Mouse (Mus musculus) heart, embryonic 16.5 days (tissue): Measurements from ENCODE around the gene Egfl8. TPM values are rescaled to one million over a fixed set of nuclear protein-coding genes. Genes with fewer than 3 reads are reported as not detected.
A peak's percentile ranks its signal among the peaks of the same experiment; 100 is the strongest.

Experiments
- ATAC-seq: fragments of 200-750 bp; cut with Nextera tagmentation; replicated peaks from 2 replicates; pipeline ENCODE4 v1.8.0; 2017; ENCODE audit warnings: moderate number of reproducible peaks; ENCODE audit not compliant: insufficient read depth, low FRiP score; ENCODE audit errors: extremely low read depth
- H3K27ac ChIP-seq: fragments of 300-500 bp; sonication (generic); 2 replicates; pipeline ENCODE4 v1.5.1; 2014; ENCODE audit warnings: mild to moderate bottlenecking, low read length, control low read depth, moderate library complexity
- H3K27me3 ChIP-seq: fragments of 300-500 bp; sonication (generic); 2 replicates; pipeline ENCODE4 v1.6.1; 2014; ENCODE audit warnings: low read length, mixed read lengths; ENCODE audit not compliant: control insufficient read depth, insufficient read depth
- H3K36me3 ChIP-seq: fragments of 300-500 bp; sonication (generic); 2 replicates; pipeline ENCODE4 v1.6.1; 2014; ENCODE audit not compliant: control insufficient read depth, insufficient read depth
- H3K4me1 ChIP-seq: fragments of 300-500 bp; sonication (generic); 2 replicates; pipeline ENCODE4 v1.6.1; 2014; ENCODE audit warnings: low read length, mixed read lengths; ENCODE audit not compliant: control insufficient read depth, insufficient read depth
- H3K4me2 ChIP-seq: fragments of 300-500 bp; sonication (generic); 2 replicates; pipeline ENCODE4 v1.6.1; 2014; ENCODE audit warnings: low read depth, mild to moderate bottlenecking, control low read depth, low read length
- H3K4me3 ChIP-seq: fragments of 300-500 bp; sonication (generic); 2 replicates; pipeline ENCODE4 v1.5.1; 2014; ENCODE audit warnings: mild to moderate bottlenecking, control low read depth, low read length
- H3K9ac ChIP-seq: fragments of 300-500 bp; sonication (generic); 2 replicates; pipeline ENCODE4 v1.6.1; 2014; ENCODE audit warnings: low read length, control low read depth
- H3K9me3 ChIP-seq: fragments of 300-500 bp; sonication (generic); replicated peaks from 2 replicates; pipeline ENCODE4 v1.6.1; 2016; ENCODE audit warnings: low read length; ENCODE audit not compliant: control insufficient read depth
- WGBS: fragments of 180-500 bp; shearing (Covaris S2); extraction: QIAGEN DNeasy Blood & Tissue Kit; methylation state at CpG from one replicate; pipeline ENCODE4 v1.1.7; 2014; 5-methylcytosine and 5-hydroxymethylcytosine counted together
- polyA plus RNA-seq: library from polyadenylated mRNA; unstranded; fragments of >200 nt; fragmentation: Nextera tagmentation; extraction: Ambion mirVana; gene quantifications from 2 replicates; pipeline ENCODE4 v1.2.1, GENCODE M21; 2015

Gene Egfl8
- polyA plus RNA-seq, 1 experiment from 2014 or later, result 2.0 TPM

DNA sequence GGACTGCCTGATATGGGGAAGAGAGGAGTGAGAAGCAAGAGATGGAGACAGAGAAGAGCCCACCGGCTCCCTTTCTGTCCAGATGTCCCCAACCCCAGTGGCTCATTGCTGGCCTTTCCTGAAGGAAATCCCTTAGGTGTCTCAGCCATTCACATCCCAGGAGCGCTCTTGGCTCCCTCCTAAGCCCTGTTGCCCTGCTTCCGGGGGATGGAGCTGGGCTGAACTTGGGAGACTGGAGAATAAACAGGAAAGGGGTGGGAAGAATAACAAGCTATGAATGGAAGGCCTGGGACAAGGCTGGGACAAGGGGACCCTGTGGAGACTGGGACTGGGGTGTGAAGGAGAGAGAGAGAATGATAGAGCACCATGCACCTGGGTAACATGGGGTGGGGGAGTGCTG lies 51.0 kb downstream of the Egfl8 start:
- H3K9ac ChIP-seq, result peak overlapping the region; percentile 63
- H3K27me3 ChIP-seq, result no peaks in the 10 kb centered on the region; the same call in 1 of the 2 replicates
- peak; percentile 54; the same call in 1 of the 2 replicates for ATAC-seq
- H3K27ac ChIP-seq, result peak overlapping the region; percentile 89
- peak overlapping the region; percentile 53 for H3K4me2 ChIP-seq
- peak overlapping the region; percentile 36 for H3K4me3 ChIP-seq
- 25% methylated on average over 3 of the region's 3 CpGs for WGBS
- H3K4me1 ChIP-seq, result peaks cover 8% of the 10 kb centered on the region
- 0 out of 2 replicates have a peak, but pooled peaks cover 2% of the 10 kb centered on the region for H3K36me3 ChIP-seq
- 0 out of 2 replicates have a peak, but pooled peaks cover 2% of the 10 kb centered on the region for H3K9me3 ChIP-seq

DNA sequence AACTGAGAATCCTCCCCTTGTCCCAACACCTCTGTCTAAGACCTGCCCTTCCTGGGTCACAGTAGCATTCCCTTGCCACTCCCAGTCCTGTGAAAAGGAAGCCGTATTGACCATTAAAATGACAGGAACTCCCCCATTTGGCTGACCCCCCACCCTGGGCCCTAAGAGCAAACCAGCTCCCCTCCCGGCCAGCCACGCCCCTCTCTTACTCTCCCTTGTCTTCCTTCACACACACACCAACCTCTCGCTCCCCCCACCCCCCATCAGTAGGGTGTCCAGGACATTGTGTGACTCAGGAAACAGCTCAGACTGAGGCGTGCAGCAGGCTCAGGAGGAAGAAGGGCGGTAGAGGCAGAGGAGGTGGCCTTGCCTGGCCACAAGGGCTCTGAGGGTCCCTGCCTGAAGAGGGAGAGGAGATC lies 51.8 kb downstream of the Egfl8 start, which contains the start of gene Notch4:
Notch4 (plus strand) TSS at position 266 of the 419 bp plus-strand sequence.
- ATAC-seq, result peak; percentile 77
- H3K4me3 ChIP-seq, result peak within 1 kb of the TSS; percentile 36
- 11% methylated on average over 6 of the region's 6 CpGs for WGBS
- H3K9me3 ChIP-seq, result 0 out of 2 replicates have a peak, but pooled peaks cover 2% of the 10 kb centered on the region
- H3K27me3 ChIP-seq, result no peaks in the 10 kb centered on the region; the same call in 1 of the 2 replicates
- peak within 1 kb of the TSS; percentile 53 for H3K4me2 ChIP-seq
- peaks cover 8% of the 10 kb centered on the region for H3K4me1 ChIP-seq
- peak within 1 kb of the TSS; percentile 89 for H3K27ac ChIP-seq
- H3K9ac ChIP-seq, result peak within 1 kb of the TSS; percentile 63
- H3K36me3 ChIP-seq, result 0 out of 2 replicates have a peak, but pooled peaks cover 2% of the 10 kb centered on the region

DNA sequence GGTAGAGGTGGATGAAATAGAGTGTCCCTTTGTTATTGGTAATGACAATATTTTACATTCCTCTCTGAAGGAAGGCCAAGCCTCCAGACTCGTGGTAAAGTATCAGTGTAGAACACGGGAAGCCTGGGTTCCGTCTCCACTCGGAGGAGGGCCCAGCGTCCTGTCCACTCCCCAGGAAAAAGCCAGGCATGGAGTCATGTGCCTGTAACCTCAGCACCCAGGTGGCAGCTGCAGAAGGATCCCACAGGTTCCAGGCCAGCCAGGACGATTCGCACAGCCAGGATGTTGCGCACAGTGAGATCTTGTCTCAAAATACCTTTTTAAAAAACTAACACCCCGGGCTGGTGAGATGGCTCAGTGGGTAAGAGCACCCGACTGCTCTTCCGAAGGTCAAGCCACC lies 52.4 kb downstream of the Egfl8 start:
- ATAC-seq, result no peak

More for the DNA sequence above, 52.4 kb downstream of the Egfl8 start:
- no peaks in the 10 kb centered on the region; the same call in 1 of the 2 replicates for H3K27me3 ChIP-seq
- no peak overlapping the region for H3K4me3 ChIP-seq
- H3K36me3 ChIP-seq, result 0 out of 2 replicates have a peak, but pooled peaks cover 2% of the 10 kb centered on the region
- H3K9me3 ChIP-seq, result 0 out of 2 replicates have a peak, but pooled peaks cover 2% of the 10 kb centered on the region
- no peak overlapping the region for H3K4me2 ChIP-seq
- no peak overlapping the region for H3K9ac ChIP-seq
- H3K27ac ChIP-seq, result peak overlapping the region; percentile 41; the same call in 1 of the 2 replicates
- H3K4me1 ChIP-seq, result peaks cover 8% of the 10 kb centered on the region
- WGBS, result 57% methylated on average over 11 of the region's 11 CpGs

Other genes starting within 250 kb of the Egfl8 start
- gene Btnl1, start 238.8 kb downstream of the Egfl8 start, polyA plus RNA-seq, result 0.18 TPM in 1 of 2 replicates, not detected in the other
- not detected in 2 replicates for gene BC051142, start 217.2 kb downstream of the Egfl8 start, polyA plus RNA-seq
- 0.08 TPM in 1 of 2 replicates, not detected in the other for gene Btnl4, start 138.7 kb downstream of the Egfl8 start, polyA plus RNA-seq
- 0.26 TPM in 1 of 2 replicates, not detected in the other for gene Btnl6, start 98.6 kb downstream of the Egfl8 start, polyA plus RNA-seq
- gene Notch4, start 51.7 kb downstream of the Egfl8 start, polyA plus RNA-seq, result 4.8 and 9.0 TPM in 2 replicates
- 11.3 and 18.5 TPM in 2 replicates for gene Gpsm3, start 26.2 kb downstream of the Egfl8 start, polyA plus RNA-seq
- gene Pbx2, start 24.7 kb downstream of the Egfl8 start, polyA plus RNA-seq, result 4.8 and 5.4 TPM in 2 replicates
- 4.7 and 34.7 TPM in 2 replicates for gene Ager, start 18.1 kb downstream of the Egfl8 start, polyA plus RNA-seq
- gene Rnf5, start 12.3 kb downstream of the Egfl8 start, polyA plus RNA-seq, result 113 and 114 TPM in 2 replicates
- gene Agpat1, start 11.7 kb downstream of the Egfl8 start, polyA plus RNA-seq, result 47.9 and 53.5 TPM in 2 replicates
- 26.7 and 27.3 TPM in 2 replicates for gene Ppt2, start 12.5 kb upstream of the Egfl8 start, polyA plus RNA-seq
- gene Prrt1, start 13.6 kb upstream of the Egfl8 start, polyA plus RNA-seq, result 0.64 and 2.1 TPM in 2 replicates
- gene Fkbpl, start 28.8 kb upstream of the Egfl8 start, polyA plus RNA-seq, result 11.7 and 12.3 TPM in 2 replicates
- gene Atf6b, start 31.2 kb upstream of the Egfl8 start, polyA plus RNA-seq, result 45.7 and 46.7 TPM in 2 replicates
- 2.5 and 2.8 TPM in 2 replicates for gene Tnxb, start 54.6 kb upstream of the Egfl8 start, polyA plus RNA-seq
- gene C4b, start 127.9 kb upstream of the Egfl8 start, polyA plus RNA-seq, result 0.25 and 0.34 TPM in 2 replicates
- gene Cyp21a1, start 188.6 kb upstream of the Egfl8 start, polyA plus RNA-seq, result not detected in 2 replicates
- 17.1 and 24.4 TPM in 2 replicates for gene Stk19, start 221.0 kb upstream of the Egfl8 start, polyA plus RNA-seq
- 37.7 and 38.6 TPM in 2 replicates for gene Dxo, start 221.0 kb upstream of the Egfl8 start, polyA plus RNA-seq
- 32.9 and 33.9 TPM in 2 replicates for gene Skiv2l, start 234.2 kb upstream of the Egfl8 start, polyA plus RNA-seq
- 57.5 and 64.3 TPM in 2 replicates for gene Nelfe, start 234.4 kb upstream of the Egfl8 start, polyA plus RNA-seq
- gene Cfb, start 246.5 kb upstream of the Egfl8 start, polyA plus RNA-seq, result 1.7 and 2.5 TPM in 2 replicates